12 mouse cellular contexts compared by ENCODE assay signal in the genomic region with DNA sequence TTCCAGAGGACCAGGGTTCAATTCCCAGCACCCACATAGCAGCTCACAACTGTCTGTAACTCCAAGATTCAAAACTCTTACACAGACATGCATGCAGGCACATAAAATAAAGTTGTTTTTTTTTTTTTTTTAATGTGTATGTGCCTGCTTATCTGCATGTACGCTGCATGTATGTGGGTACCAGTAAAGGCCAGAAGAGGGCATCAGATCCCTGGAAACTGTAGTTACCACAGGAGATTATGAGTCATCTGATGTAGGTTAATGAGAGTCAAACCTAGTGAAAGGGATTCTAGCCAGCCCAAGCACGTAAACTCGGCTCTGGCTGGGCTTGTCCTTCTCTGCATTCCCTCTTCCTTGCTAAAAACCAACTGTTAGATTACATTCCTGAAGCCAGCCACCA. TPM values are rescaled to one million over a fixed set of nuclear protein-coding genes. Genes with fewer than 3 reads are reported as not detected.
DNase-seq lines count a peak whose midpoint lies in the region; ATAC-seq and TF ChIP-seq lines count a peak whose summit lies in the region.
"Had no signal": no experiment of that assay in that cellular context is flagged by ENCODE, and none has a peak within 500 bp of the region (broad histone marks: within the 10 kb centered on the region; RNA-seq: fewer than 3 reads in every experiment).

No protein-coding gene starts in this region.

- H3K9ac ChIP-seq in liver, postnatal 0 days (replicated peaks) = no peak overlapping the region
- H3K9ac ChIP-seq in liver, embryonic 12.5 days = no peak overlapping the region
- H3K9ac ChIP-seq: lung, embryonic 15.5 days had no signal

- WGBS in liver, postnatal 0 days (ENCODE audit: insufficient replicate concordance) = 69% methylated on average over 3 of the region's 3 CpGs
- 45% methylated on average over 3 of the region's 3 CpGs for WGBS in liver, embryonic 12.5 days (ENCODE audit: insufficient replicate concordance)

- H3K4me3 ChIP-seq in liver, postnatal 0 days (ENCODE audit: low read depth, low read length) = no peak overlapping the region
- no peak overlapping the region for H3K4me3 ChIP-seq in liver, embryonic 12.5 days
- H3K4me3 ChIP-seq: hindbrain, embryonic 10.5 days; lung, embryonic 15.5 days had no signal

- peak; percentile 18 for DNase-seq in adrenal gland, postnatal 10 days
- DNase-seq in adrenal gland, adult 8-10 months = no peak
- no peak for DNase-seq in liver, postnatal 0 days
- peak; percentile 18 for DNase-seq in fibroblast of lung, adult 2 months (ENCODE audit: low read depth)
- DNase-seq in splenic B cell, adult 2 months (ENCODE audit: low read depth, low spot score) = peak; percentile 6
- DNase-seq in layer of hippocampus, adult 11-12 months (ENCODE audit: low spot score) = no peak
- DNase-seq in left cerebral cortex, postnatal 36 days (ENCODE audit: low spot score in 2 of 2) = no peak
- DNase-seq: gastrocnemius, postnatal 25 days had no signal

- no peak for TF ChIP-seq EP300 in liver, postnatal 0 days (IDR thresholded peaks at IDR 0.05; ENCODE audit: low read depth)

- H3K9me3 ChIP-seq in liver, postnatal 0 days (ENCODE audit: low read length) = no peaks in the 10 kb centered on the region
- H3K9me3 ChIP-seq in liver, embryonic 12.5 days (replicated peaks) = no peaks in the 10 kb centered on the region
- H3K9me3 ChIP-seq: hindbrain, embryonic 10.5 days; lung, embryonic 15.5 days had no signal

- intact Hi-C loops in left cerebral cortex, postnatal 36 days (cut with DNase I) = no loop called here

- H3K4me2 ChIP-seq in liver, postnatal 0 days (ENCODE audit: low read depth, low read length) = no peak overlapping the region
- H3K4me2 ChIP-seq in liver, embryonic 12.5 days = no peak overlapping the region
- H3K4me2 ChIP-seq: lung, embryonic 15.5 days had no signal

- H3K27me3 ChIP-seq in liver, postnatal 0 days (ENCODE audit: insufficient read depth, low read length) = no peaks in the 10 kb centered on the region
- H3K27me3 ChIP-seq in liver, embryonic 12.5 days (replicated peaks) = no peaks in the 10 kb centered on the region
- H3K27me3 ChIP-seq in splenic B cell, adult 2 months (ENCODE audit: control insufficient read depth, insufficient read depth, low read length, poor library complexity, severe bottlenecking) = no peaks in the 10 kb centered on the region
- H3K27me3 ChIP-seq: lung, embryonic 15.5 days had no signal

- H3K27ac ChIP-seq in liver, postnatal 0 days (ENCODE audit: low read depth) = no peak overlapping the region
- H3K27ac ChIP-seq in liver, embryonic 12.5 days = no peak overlapping the region
- H3K27ac ChIP-seq: hindbrain, embryonic 10.5 days; lung, embryonic 15.5 days had no signal

- TF ChIP-seq CTCF in liver, postnatal 0 days (IDR thresholded peaks at IDR 0.05; ENCODE audit: low read depth) = peak; percentile 39

- ATAC-seq in liver, postnatal 0 days = no peak
- ATAC-seq in liver, embryonic 12.5 days = no peak

- H3K4me1 ChIP-seq in liver, postnatal 0 days (ENCODE audit: insufficient read depth) = no peaks in the 10 kb centered on the region
- H3K4me1 ChIP-seq in liver, embryonic 12.5 days = no peaks in the 10 kb centered on the region
- H3K4me1 ChIP-seq: hindbrain, embryonic 10.5 days; lung, embryonic 15.5 days had no signal

- H3K36me3 ChIP-seq in liver, postnatal 0 days (replicated peaks; ENCODE audit: insufficient read depth, low read length) = no peaks in the 10 kb centered on the region
- no peaks in the 10 kb centered on the region for H3K36me3 ChIP-seq in liver, embryonic 12.5 days
- no peaks in the 10 kb centered on the region for H3K36me3 ChIP-seq in splenic B cell, adult 2 months (ENCODE audit: control insufficient read depth, insufficient read depth, low read length, poor library complexity, severe bottlenecking)
- H3K36me3 ChIP-seq: hindbrain, embryonic 10.5 days; lung, embryonic 15.5 days had no signal

RNA-seq across cellular contexts. Expression of a gene that starts 4.9 kb away (rescaled TPM):
- 1 to 10 TPM; 4.6 to 5.1 TPM for total RNA-seq in adrenal gland, postnatal 10 days (2021)
- 1 to 10 TPM; 3.3 to 7.3 (median 5.4) TPM for total RNA-seq in adrenal gland, adult 8-10 months (2022)
- polyA plus RNA-seq in liver, postnatal 0 days (2015; fragmentation: Nextera tagmentation; extraction: Ambion mirVana) = 0.46 and 0.81 TPM in 2 replicates
- polyA plus RNA-seq in liver, embryonic 12.5 days (2016; fragmentation: Nextera tagmentation; extraction: Ambion mirVana) = 0.33 TPM in 1 of 2 replicates, not detected in the other
- total RNA-seq in left cerebral cortex, postnatal 36 days (2021) = 1 to 10 TPM; 1.3 to 1.8 TPM

RNA-seq across cellular contexts. Expression of a gene that starts 20.9 kb away (rescaled TPM):
- 1 to 10 TPM; 2.1 to 2.5 TPM for total RNA-seq in adrenal gland, postnatal 10 days (2021)
- 1 to 10 TPM; 3.1 to 6.9 (median 4.2) TPM for total RNA-seq in adrenal gland, adult 8-10 months (2022)
- 1.5 TPM in 2 replicates for polyA plus RNA-seq in liver, postnatal 0 days (2015; fragmentation: Nextera tagmentation; extraction: Ambion mirVana)
- polyA plus RNA-seq in liver, embryonic 12.5 days (2016; fragmentation: Nextera tagmentation; extraction: Ambion mirVana) = 0.72 and 0.80 TPM in 2 replicates
- total RNA-seq in left cerebral cortex, postnatal 36 days (2021) = 1 to 10 TPM in 1 of 2 experiments, under 1 TPM in 1; 0.72 to 1.4 TPM
- polyA plus RNA-seq: hindbrain, embryonic 10.5 days had no signal

RNA-seq across cellular contexts. Expression of a gene that starts 58.6 kb away (rescaled TPM):
- 10 to 100 TPM; 17.1 to 37.9 TPM for total RNA-seq in adrenal gland, postnatal 10 days (2021)
- total RNA-seq in adrenal gland, adult 8-10 months (2022) = 1 to 10 TPM in 2 of 4 experiments, under 1 TPM in 2; 0.62 to 2.9 (median 1.1) TPM
- 48.3 and 53.3 TPM in 2 replicates for polyA plus RNA-seq in liver, postnatal 0 days (2015; fragmentation: Nextera tagmentation; extraction: Ambion mirVana)
- polyA plus RNA-seq in liver, embryonic 12.5 days (2016; fragmentation: Nextera tagmentation; extraction: Ambion mirVana) = 4.3 and 4.8 TPM in 2 replicates
- not detected for total RNA-seq in left cerebral cortex, postnatal 36 days (2021)
- total RNA-seq: gastrocnemius, postnatal 25 days; layer of hippocampus, postnatal 14 days had no signal
- polyA plus RNA-seq: hindbrain, embryonic 10.5 days had no signal

Comparison
In these comparisons a context has a peak if more than half of its experiments do, and no peak if none do; other contexts are left out.
1. DNase-seq: peak in adrenal gland, postnatal 10 days (single experiment), fibroblast of lung, adult 2 months (single experiment) and splenic B cell, adult 2 months (single experiment); none in adrenal gland, adult 8-10 months (single experiment), liver, postnatal 0 days (single experiment), layer of hippocampus, adult 11-12 months (single experiment) and left cerebral cortex, postnatal 36 days (0 of 2).
2. RNA of a gene that starts 58.6 kb away (total RNA-seq): 17.1 to 37.9 TPM in adrenal gland, postnatal 10 days; 0.62 to 2.9 TPM in adrenal gland, adult 8-10 months and not detected in left cerebral cortex, postnatal 36 days; every median in the first group is over 4 times any median in the second.